Mouse (Mus musculus): ENCODE results near the gene Vps33a. TPM values are rescaled to one million over a fixed set of nuclear protein-coding genes. Genes with fewer than 3 reads are reported as not detected.
"Not testable (repeated sequence)": the region's sequence is repeated elsewhere in the genome, so short reads cannot be mapped to it uniquely, and the experiment has no call there.

Vps33a gene
- total RNA-seq, 2 experiments from 2014 or later, result 23.9 to 39.0 TPM

- ATAC-seq (replicated peaks; ENCODE audit: poor library complexity, severe bottlenecking), result no peak
These were observed 46.8 kb downstream of the Vps33a start for GRCm38 (mm10) chr5:123525916-123526495.

DNA sequence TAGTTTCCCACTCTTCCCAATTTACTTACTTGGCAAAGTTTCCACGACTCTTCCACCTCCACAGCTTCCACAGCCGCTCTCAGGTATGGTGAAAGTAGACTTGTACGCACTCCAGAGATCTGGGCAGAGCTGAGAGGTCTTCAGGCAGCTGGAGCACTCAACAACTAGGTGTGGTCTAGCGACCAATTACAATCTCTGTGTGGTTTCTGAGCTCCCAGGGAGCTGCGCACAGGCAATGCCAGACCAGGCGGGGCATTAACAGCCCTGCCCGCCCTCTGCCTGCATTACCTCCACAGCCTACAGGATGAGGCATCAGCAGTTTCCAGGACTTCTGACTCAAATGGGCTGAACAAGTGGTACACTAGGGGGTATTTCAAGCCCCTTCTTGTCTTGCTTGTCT is 47.6 kb downstream of the Vps33a start, which contains the start of gene Gm49027:
Gene Gm49027, minus strand, starts transcription at position 208 of the 400 bp plus-strand sequence.
- ATAC-seq (replicated peaks; ENCODE audit: poor library complexity, severe bottlenecking), result no peak

DNA sequence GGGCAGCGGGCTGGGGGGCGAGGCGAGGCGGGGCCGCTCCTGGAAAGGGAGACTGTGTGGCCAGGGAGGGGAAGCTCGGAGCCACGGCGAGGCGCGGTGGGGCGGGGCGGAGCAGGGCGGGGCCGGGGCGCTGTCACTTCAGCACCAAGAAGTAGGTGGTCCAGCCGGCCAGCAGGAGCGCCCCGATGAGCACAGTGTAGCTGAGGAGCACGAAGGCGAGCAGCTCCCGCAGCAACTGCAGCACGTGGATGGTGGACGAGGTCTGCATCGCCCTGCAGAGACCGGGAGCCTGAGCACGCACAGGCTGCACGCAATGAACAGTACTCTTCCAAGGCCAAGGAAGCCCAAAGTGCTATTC is 48.5 kb downstream of the Vps33a start:
- peak; percentile 80 for ATAC-seq (replicated peaks; ENCODE audit: poor library complexity, severe bottlenecking)

- ATAC-seq (replicated peaks; ENCODE audit: poor library complexity, severe bottlenecking), result peak; percentile 94
These were observed 49.0 kb downstream of the Vps33a start, which contains the start of gene Diablo for GRCm38 (mm10) chr5:123523692-123524392. Gene Diablo (minus strand): TSS chr5:123524176.

GRCm38 (mm10) chr5:123522166-123522565 is 50.7 kb downstream of the Vps33a start:
- no peak for ATAC-seq (replicated peaks; ENCODE audit: poor library complexity, severe bottlenecking)

DNA sequence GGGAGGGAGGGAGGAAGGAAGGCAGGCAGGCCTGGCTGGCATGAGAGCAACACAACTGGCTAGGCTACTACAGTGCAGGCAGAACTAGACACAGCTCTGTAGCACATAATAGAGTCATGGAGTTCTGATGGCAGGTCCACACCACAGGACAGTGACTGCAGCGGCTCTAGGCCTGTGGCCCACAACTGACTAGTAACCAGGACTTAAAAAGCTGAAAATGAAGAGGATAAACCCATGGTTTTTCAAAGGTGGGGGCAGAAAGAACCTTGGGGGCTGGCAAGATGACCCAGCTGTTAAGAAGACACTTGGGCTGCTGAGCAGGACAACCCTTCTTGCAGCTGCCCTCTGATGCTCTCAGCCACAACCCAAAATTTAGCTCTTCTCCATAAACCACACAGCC is 51.2 kb downstream of the Vps33a start:
- ATAC-seq (replicated peaks; ENCODE audit: poor library complexity, severe bottlenecking), result no peak

GRCm38 (mm10) chr5:123520666-123521065 is 52.2 kb downstream of the Vps33a start:
- no peak for ATAC-seq (replicated peaks; ENCODE audit: poor library complexity, severe bottlenecking)

DNA sequence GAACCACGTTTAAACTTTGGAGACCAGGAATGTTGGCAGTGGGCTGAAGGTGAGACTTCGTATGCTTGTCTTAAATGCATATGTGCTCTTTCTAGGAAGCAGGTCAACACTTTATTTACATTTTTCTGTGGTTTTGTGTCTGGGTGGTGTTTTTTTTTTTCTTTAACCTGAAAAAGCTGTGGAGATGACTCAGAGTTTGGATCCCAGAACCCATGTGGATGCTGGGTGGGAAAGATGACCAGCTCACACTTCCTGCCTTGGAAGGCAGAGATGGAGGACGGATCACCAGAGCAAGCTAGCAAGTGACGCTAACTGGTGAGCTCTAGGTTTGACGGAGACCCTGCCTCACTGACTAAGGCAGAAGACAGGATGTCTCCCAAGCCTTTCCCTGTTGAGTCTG is 58.0 kb downstream of the Vps33a start:
- ATAC-seq (replicated peaks; ENCODE audit: poor library complexity, severe bottlenecking), result no peak

DNA sequence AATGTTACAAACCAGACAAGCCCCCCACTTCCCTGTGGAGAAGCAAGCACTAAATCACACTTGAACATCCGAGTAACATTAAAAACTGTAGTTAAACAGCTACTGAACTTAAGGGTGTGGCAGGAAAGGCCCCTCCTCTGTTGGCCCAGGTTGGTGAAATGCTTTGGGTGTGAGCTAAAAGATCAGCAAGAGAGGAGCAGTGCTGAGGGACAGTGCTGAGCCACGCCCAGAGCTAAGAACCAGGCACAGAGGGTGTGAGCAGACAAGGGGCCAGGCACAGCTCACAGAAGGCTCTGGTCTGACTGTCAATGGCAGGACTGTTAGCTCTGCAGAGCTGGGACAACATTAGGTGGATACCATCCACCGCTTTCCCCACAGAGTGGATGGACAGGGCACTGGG is 60.7 kb downstream of the Vps33a start:
- ATAC-seq (replicated peaks; ENCODE audit: poor library complexity, severe bottlenecking), result no peak

DNA sequence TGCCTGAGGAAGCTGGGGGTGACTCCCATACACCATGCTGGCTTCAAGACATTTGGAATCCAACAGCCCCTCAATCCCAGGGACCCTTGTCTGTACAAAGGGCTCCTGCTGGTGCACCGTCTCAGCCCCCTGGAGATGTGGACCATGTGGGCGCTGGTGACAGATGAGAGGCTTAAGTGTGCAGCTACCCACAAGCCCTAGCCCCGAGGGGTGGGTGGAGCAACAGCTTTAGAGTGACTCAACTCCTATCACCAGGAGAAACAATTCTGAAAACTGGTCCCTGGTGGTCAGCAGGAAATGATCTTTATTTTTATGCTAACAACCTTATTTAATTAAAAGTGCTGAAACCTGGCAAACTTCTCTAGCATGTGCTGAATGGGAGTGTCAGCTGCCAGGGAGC is 61.4 kb downstream of the Vps33a start:
- not testable (repeated sequence) for ATAC-seq (replicated peaks; ENCODE audit: poor library complexity, severe bottlenecking)

- ATAC-seq (replicated peaks; ENCODE audit: poor library complexity, severe bottlenecking), result no peak
These were observed 62.7 kb downstream of the Vps33a start, which contains the start of gene B3gnt4 for GRCm38 (mm10) chr5:123510160-123510559. Gene B3gnt4 (plus strand): TSS chr5:123510460.

DNA sequence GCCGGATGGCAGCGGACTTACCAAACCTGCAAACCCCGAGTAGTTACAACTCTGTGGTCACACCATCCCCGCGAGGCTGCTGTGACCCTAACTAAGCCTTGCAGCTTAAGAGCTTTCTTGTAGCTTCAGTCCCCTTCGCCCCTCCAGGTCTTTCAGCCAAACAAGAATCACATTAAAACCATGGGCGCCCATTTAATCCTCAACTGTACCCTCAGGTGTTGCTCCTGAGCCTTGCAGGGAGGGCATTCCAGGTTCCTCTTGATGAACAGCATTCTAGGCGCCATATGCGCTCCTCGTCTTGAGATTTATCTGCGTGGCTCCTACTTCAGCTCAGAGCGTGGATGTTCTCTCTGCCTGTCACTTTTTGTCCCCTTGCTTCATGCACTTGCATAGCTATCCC is 63.9 kb downstream of the Vps33a start:
- ATAC-seq (replicated peaks; ENCODE audit: poor library complexity, severe bottlenecking), result no peak

DNA sequence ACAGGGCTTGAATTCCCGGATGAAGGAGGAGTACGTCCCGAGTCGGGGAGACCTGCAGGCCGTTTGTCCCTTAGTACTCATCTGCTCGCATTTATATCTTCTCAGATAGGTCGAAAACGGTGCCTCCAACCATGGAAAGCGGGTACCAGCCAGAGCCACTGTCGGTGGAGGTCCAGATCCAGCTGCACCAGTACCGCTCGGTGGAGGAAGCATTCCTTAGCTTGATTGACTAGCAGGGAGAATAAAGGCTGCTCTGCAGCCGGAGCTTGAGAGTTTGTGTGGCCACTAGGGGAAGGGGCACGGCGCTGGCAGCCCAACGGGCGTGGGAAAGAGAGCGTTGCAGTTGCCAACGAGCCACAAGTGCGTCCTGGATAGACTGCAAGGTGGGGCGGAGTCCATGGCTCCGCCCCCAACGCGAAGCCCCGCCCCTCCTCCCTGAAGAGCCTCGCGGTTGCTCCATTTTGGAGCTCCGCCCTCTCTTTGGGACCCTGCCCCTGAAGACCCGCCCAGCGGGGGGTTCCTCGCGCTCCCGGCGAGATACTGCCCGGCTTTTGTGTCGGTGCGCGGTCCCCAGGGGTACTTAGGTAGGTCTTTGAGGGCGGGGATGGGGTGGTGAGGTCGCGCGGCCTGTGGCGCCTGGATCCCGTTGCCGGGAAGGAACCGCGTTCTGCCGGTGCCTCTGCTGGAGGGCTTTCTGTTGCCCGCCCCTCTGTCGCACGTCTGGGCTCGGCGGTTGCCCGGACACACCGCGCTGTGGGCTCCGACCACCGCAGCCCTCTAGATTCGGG is 64.7 kb downstream of the Vps33a start:
- peak; percentile 91 for ATAC-seq (replicated peaks; ENCODE audit: poor library complexity, severe bottlenecking)

- no peak for ATAC-seq (replicated peaks; ENCODE audit: poor library complexity, severe bottlenecking)
These were observed 70.9 kb downstream of the Vps33a start for GRCm38 (mm10) chr5:123501973-123502372.

DNA sequence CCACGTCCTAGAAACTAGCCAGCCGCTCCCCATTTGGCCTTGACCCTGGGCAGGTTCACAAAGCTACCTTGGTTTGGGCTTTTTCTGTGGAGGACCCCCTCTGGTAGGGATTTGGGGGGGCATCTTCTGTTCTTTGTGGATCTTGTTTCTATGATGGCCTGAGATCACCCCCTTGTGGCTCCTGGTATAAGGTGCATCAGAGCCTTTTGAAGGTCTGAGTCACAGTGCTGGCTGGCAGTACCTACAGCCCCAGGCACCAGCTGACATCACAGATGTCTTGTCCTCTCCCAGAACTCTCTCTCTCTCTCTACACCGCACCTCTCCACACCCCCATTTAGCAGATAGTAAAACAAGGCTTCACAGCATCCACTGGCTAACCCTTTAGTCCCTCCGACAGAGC is 73.1 kb downstream of the Vps33a start:
- peak; percentile 37 for ATAC-seq (replicated peaks; ENCODE audit: poor library complexity, severe bottlenecking)

DNA sequence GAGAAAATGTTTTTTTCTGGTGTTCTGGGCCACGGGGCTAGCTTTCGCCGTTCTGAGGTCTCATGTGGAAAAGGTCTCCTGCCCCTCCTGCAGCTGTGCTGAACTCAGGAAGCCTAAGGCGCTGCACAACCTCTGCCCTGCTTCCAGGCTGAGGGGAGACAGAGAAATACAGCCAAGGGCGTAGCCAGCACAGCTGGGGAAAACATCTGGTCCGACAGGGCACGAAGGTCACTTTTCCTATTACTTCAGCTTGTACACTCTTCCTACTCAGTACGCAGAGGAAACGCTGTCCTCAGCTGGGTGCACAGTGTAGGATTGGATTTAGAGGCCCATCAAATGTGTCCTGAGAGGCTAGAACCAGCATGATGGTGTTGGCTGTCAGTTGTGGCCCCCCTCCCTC is 82.9 kb downstream of the Vps33a start:
- no peak for ATAC-seq (replicated peaks; ENCODE audit: poor library complexity, severe bottlenecking)

DNA sequence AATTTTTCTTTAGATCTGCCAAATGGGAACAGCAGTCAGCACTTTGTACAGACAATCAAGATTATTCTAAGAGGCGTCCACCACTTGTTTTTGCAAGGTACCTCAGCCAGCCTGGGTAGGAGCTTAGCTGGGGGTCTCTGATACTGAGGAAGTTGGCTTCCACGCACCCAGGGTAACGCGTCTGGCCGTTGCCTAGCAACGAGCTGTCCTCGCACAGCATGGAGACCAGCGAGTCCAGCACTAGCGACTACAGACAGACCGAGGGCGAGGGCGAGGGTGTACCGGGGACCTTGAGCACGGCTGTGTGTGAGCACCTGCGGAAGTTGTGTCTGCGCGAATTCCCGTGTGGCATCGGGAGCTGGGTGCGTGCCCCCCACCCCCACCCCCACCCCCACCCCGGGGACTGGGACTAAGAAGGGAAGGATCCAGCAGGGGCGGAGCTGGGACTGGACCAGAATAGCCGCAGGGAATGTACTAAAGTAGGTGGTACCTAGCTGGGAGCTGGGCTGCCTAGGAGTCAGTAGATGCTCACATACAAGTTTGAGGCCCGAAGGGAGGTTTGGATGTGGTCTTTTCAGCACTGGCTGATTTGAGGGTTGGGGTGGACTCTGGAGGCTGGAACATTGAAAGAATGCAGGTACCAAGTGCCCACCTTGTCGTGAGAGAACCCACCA is 83.6 kb downstream of the Vps33a start, which contains the start of the genes Lrrc43 and Il31:
Gene Lrrc43, plus strand, starts transcription at position 194 of the 674 bp plus-strand sequence.
Gene Il31, minus strand, starts transcription at position 378 of the 674 bp plus-strand sequence.
- peak; percentile 51 for ATAC-seq (replicated peaks; ENCODE audit: poor library complexity, severe bottlenecking)

GRCm38 (mm10) chr5:123487659-123488395 is 85.0 kb downstream of the Vps33a start:
- ATAC-seq (replicated peaks; ENCODE audit: poor library complexity, severe bottlenecking), result peak; percentile 61

All from granulocyte monocyte progenitor cell, adult 5-6 weeks (primary cell).